Mouse (Mus musculus) G1E (cell line): Measurements from ENCODE around the gene Myo6.

ENCODE experiments used
- CTCF ChIP-seq: IDR thresholded peaks from 2 replicates; pipeline ENCODE4 v1.5.1; 2012; ENCODE audit warnings: low read depth, low read length, inconsistent platforms, mixed read lengths
- GATA1 ChIP-seq: IDR thresholded peaks from 2 replicates; pipeline ENCODE4 v1.6.1; 2012; ENCODE audit warnings: borderline replicate concordance, low read length, inconsistent platforms, mixed read lengths
- TAL1 ChIP-seq: conservative IDR thresholded peaks from 2 replicates; pipeline ENCODE4 v1.6.1; 2012; ENCODE audit warnings: low read depth, low read length, inconsistent platforms, mixed read lengths

DNA sequence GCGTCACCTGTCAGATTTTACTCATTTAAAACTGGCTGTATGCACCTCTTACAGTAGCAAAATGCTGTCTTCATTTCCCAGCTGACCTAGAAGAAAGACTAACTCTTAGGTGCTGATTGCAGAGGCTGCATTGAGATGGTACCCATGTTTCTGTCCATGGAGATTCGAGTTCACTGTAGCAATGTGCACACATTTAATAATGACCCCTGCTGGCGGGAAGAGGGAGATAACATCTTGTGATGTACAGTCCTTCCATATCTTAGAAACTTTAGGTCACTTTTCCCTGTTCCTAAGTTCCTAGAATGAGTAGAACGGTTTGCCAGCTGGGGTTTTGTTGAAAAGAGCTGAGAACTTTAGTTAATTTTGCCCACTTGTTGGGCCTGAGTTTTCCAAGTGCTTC lies 138.7 kb downstream of the Myo6 start:
- TF ChIP-seq GATA1 (no peak), CTCF (no peak), TAL1 (no peak)
